Mouse (Mus musculus) hindbrain, postnatal 0 days (tissue): ENCODE results near the gene Rrm2. TPM values are rescaled to one million over a fixed set of nuclear protein-coding genes. Genes with fewer than 3 reads are reported as not detected.

Experiments used
- ATAC-seq: fragments of 200-750 bp; cut with Nextera tagmentation; 2 replicates; pipeline ENCODE4 v1.8.0; 2017; ENCODE audit warnings: mild to moderate bottlenecking, moderate TSS enrichment, moderate library complexity
- DNase-seq: peaks from one replicate; pipeline ENCODE4 v3.0.0-alpha.2; 2015; ENCODE audit warnings: low spot score
- H3K27ac ChIP-seq: fragments of 300-500 bp; sonication (generic); 2 replicates; pipeline ENCODE4 v1.5.1; 2014; ENCODE audit warnings: mild to moderate bottlenecking
- H3K27me3 ChIP-seq: fragments of 300-500 bp; sonication (generic); 2 replicates; pipeline ENCODE4 v1.6.1; 2014; ENCODE audit warnings: low read length, mixed read lengths; ENCODE audit not compliant: insufficient read depth
- H3K36me3 ChIP-seq: fragments of 300-500 bp; sonication (generic); 2 replicates; pipeline ENCODE4 v1.6.1; 2014; ENCODE audit warnings: low read length, mixed read lengths; ENCODE audit not compliant: insufficient read depth
- H3K4me1 ChIP-seq: fragments of 300-500 bp; sonication (generic); 2 replicates; pipeline ENCODE4 v1.6.1; 2014; ENCODE audit warnings: antibody characterized with exemption, low read length, mixed read lengths; ENCODE audit not compliant: insufficient read depth
- H3K4me2 ChIP-seq: fragments of 300-500 bp; sonication (generic); 2 replicates; pipeline ENCODE4 v1.6.1; 2014; ENCODE audit warnings: low read depth, mild to moderate bottlenecking, low read length, moderate library complexity, mixed read lengths
- H3K4me3 ChIP-seq: fragments of 300-500 bp; sonication (generic); 2 replicates; pipeline ENCODE4 v1.5.1; 2014; ENCODE audit warnings: low read length
- H3K9ac ChIP-seq: fragments of 300-500 bp; sonication (generic); replicated peaks from 2 replicates; pipeline ENCODE4 v1.6.1; 2014; ENCODE audit warnings: mild to moderate bottlenecking, low read length, moderate library complexity, mixed read lengths
- H3K9me3 ChIP-seq: fragments of 300-500 bp; sonication (generic); 2 replicates; pipeline ENCODE4 v1.6.1; 2016; ENCODE audit warnings: low read length, mixed read lengths
- CTCF ChIP-seq: IDR thresholded peaks from 2 replicates; pipeline ENCODE4 v1.5.1; 2016; ENCODE audit warnings: antibody characterized with exemption, control low read depth, low read depth
- WGBS: fragments of 180-500 bp; shearing (Covaris S2); extraction: QIAGEN DNeasy Blood & Tissue Kit; methylation state at CpG from one replicate; pipeline ENCODE4 v1.1.7; 2014; 5-methylcytosine and 5-hydroxymethylcytosine counted together
- polyA plus RNA-seq: library from polyadenylated mRNA; unstranded; fragments of >200 nt; fragmentation: Nextera tagmentation; extraction: Ambion mirVana; gene quantifications from 2 replicates; pipeline ENCODE4 v1.2.1, GENCODE M21; 2015
- total RNA-seq: library from RNA; depleted of rRNA; stranded (reverse); fragments of >200 nt; gene quantifications from 2 replicates; pipeline ENCODE4 v1.2.3, GENCODE M21; 2014

Rrm2 gene
- total and polyA plus RNA-seq, 2 experiments from 2014 or later, result 23.4 to 53.4 TPM

- DNase-seq (no peak), ATAC-seq (no peak)
- Histone ChIP-seq H3K27me3 (no peaks in the 10 kb centered on the region), H3K4me2 (no peak overlapping the region), H3K27ac (no peak overlapping the region), H3K36me3 (no peaks in the 10 kb centered on the region), H3K4me3 (no peak overlapping the region), H3K9me3 (no peaks in the 10 kb centered on the region), H3K9ac (no peak overlapping the region), H3K4me1 (peaks cover 7% of the 10 kb centered on the region; the same call in 1 of the 2 replicates)
- TF ChIP-seq CTCF, result no peak
- WGBS, result 86% methylated on average over 15 of the region's 15 CpGs
Observed at GRCm38 (mm10) chr12:24705502-24706263, 2.4 kb upstream of the Rrm2 start.

DNA sequence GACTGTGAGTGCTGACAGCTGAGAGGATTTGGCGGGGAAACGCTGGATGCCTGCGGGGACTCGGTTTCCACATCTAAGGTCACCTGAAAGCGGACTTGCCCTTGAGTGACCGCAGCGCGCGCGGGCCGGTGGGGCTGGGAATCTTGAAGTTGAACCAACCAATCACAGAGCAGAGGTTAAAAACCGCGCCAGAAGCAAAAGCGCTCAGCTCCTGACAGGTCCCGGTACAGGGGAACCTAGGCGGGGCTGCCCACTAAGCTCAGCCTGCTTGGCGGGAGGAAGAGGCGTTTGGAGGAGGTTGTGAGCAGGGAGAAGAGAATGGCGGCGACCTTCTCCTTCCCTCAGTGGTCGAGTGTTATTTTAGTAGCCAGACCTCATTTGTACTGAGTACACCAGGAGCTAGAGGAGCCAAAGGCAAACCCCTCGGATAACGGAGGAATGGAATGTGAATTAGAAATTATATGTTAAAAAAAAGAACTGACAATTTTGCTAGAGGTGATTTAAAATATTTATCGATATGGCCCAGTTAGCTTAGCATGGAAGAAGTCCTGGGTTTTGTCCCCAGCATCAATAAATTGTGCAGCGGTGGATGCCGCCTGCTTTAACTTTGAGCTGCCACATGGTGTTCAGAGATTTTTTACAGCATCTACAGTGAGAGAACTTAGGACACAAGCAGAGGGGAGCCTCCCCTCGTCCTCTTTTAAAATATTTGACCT lies 1.1 kb upstream of the Rrm2 start:
- H3K36me3 ChIP-seq, result no peaks in the 10 kb centered on the region
- H3K9me3 ChIP-seq, result no peaks in the 10 kb centered on the region
- H3K27ac ChIP-seq, result no peak overlapping the region
- TF ChIP-seq CTCF, result no peak
- H3K4me3 ChIP-seq, result peak overlapping the region; percentile 80
- 2% methylated on average over 27 of the region's 27 CpGs for WGBS
- H3K4me2 ChIP-seq, result peak overlapping the region; percentile 88
- peak; percentile 16 for DNase-seq
- ATAC-seq, result no peak
- no peaks in the 10 kb centered on the region for H3K27me3 ChIP-seq
- peaks cover 7% of the 10 kb centered on the region; the same call in 1 of the 2 replicates for H3K4me1 ChIP-seq
- H3K9ac ChIP-seq, result no peak overlapping the region

GRCm38 (mm10) chr12:24707480-24707802 lies 600 bp upstream of the Rrm2 start:
- 0% methylated on average over 9 of the region's 9 CpGs for WGBS
- Histone ChIP-seq H3K9me3 (no peaks in the 10 kb centered on the region), H3K4me3 (peak overlapping the region; percentile 80), H3K27ac (no peak overlapping the region), H3K36me3 (no peaks in the 10 kb centered on the region), H3K9ac (no peak overlapping the region), H3K4me1 (peaks cover 7% of the 10 kb centered on the region; the same call in 1 of the 2 replicates), H3K4me2 (peak overlapping the region; percentile 88), H3K27me3 (no peaks in the 10 kb centered on the region)
- DNase-seq (no peak), ATAC-seq (no peak)
- no peak for TF ChIP-seq CTCF

DNA sequence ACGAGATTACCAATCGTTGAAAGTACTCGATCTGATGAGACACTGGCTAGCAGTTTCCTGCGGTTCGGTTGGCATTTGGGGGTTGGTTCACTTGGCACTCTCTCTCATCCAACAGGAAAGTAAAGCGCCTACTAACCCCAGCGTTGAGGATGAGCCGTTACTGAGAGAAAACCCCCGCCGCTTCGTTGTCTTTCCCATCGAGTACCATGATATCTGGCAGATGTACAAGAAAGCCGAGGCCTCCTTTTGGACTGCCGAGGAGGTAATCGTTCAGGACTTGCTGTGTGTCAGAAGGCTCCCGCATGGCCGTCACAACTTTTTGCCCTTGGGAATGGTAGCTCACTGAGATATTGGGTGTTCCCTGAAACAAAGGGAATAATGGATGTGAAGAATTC lies 780 bp downstream of the Rrm2 start:
- Histone ChIP-seq H3K9me3 (no peaks in the 10 kb centered on the region), H3K4me3 (peak overlapping the region; percentile 80), H3K4me1 (peaks cover 7% of the 10 kb centered on the region; the same call in 1 of the 2 replicates), H3K9ac (peak overlapping the region; percentile 66; the same call in 1 of the 2 replicates), H3K27me3 (no peaks in the 10 kb centered on the region), H3K27ac (no peak overlapping the region), H3K4me2 (peak overlapping the region; percentile 88), H3K36me3 (no peaks in the 10 kb centered on the region)
- no peak for TF ChIP-seq CTCF
- 2% methylated on average over 17 of the region's 17 CpGs for WGBS
- ATAC-seq (no peak; the same call in 1 of the 2 replicates), DNase-seq (peak; percentile 31)

DNA sequence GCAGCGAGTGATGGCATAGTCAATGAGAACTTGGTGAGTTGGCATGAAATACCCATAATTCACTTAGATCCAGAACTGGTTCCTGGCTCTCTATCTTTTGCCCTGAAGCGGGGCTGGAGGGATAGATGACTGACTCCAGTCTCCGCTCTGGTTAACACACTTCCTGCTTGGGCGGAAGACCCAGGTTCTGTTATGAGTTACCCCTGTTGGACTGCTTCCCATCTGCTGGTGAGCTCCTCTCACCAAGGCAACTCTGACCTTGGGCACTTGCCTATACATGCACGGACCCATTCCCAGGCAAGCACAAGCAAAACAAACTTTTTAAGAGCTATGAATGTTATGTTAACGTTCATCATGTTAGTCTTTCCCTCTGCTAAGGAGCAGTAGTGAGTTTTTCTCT lies 1.4 kb downstream of the Rrm2 start:
- TF ChIP-seq CTCF, result no peak
- WGBS, result 30% methylated on average over 6 of the region's 6 CpGs
- no peak overlapping the region for H3K9ac ChIP-seq

DNA sequence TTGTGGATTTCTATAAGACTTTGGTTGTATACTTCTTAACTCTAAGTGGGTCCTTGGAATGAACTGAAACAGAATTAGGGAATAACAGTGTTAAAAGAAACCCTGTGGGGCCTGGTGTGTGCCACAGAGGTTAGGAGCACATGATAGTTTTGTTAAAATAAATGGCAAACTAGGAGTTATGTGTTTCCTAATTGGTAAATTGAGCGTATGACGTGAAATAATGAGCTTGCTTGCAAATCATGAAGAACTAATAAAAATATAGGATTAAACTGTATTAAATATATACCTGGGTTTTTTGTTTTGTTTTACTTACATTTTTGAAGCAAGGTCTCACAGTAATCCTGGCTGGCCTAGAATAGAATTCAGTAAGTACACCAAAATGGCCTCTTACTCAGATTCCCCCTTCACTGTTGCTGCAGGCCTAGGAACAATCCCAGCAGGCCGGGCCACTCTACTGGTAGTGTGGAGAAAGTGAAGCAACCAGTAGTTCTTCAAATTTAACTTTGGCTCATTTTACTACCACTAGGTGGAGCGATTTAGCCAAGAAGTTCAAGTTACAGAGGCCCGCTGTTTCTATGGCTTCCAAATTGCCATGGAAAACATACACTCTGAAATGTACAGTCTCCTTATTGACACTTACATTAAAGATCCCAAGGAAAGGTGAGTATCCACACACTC lies 1.9 kb downstream of the Rrm2 start:
- Histone ChIP-seq H3K27ac (peak overlapping the region; percentile 48; the same call in 1 of the 2 replicates), H3K9ac (no peak overlapping the region), H3K4me2 (peak overlapping the region; percentile 88), H3K36me3 (no peaks in the 10 kb centered on the region), H3K4me3 (no peak overlapping the region), H3K4me1 (peaks cover 7% of the 10 kb centered on the region; the same call in 1 of the 2 replicates), H3K9me3 (no peaks in the 10 kb centered on the region), H3K27me3 (no peaks in the 10 kb centered on the region)
- TF ChIP-seq CTCF, result peak; percentile 76
- ATAC-seq (peak; percentile 41; the same call in 1 of the 2 replicates), DNase-seq (peak; percentile 93)
- 26% methylated on average over 5 of the region's 5 CpGs for WGBS

More for the DNA sequence above, 1.4 kb downstream of the Rrm2 start:
- DNase-seq, result no peak
- H3K27ac ChIP-seq, result no peak overlapping the region
- no peaks in the 10 kb centered on the region for H3K9me3 ChIP-seq
- no peak for ATAC-seq
- H3K27me3 ChIP-seq, result no peaks in the 10 kb centered on the region
- H3K4me1 ChIP-seq, result peaks cover 7% of the 10 kb centered on the region; the same call in 1 of the 2 replicates
- no peaks in the 10 kb centered on the region for H3K36me3 ChIP-seq
- H3K4me3 ChIP-seq, result peak overlapping the region; percentile 80
- H3K4me2 ChIP-seq, result peak overlapping the region; percentile 88
